Mouse (Mus musculus): Measurements from ENCODE around the gene Ccdc150. TPM values are rescaled to one million over a fixed set of nuclear protein-coding genes. Genes with fewer than 3 reads are reported as not detected.

Gene Ccdc150
- polyA plus RNA-seq, 1 experiment from 2014 or later = 0.10 TPM

- no peak overlapping the region for H3K4me3 ChIP-seq (ENCODE audit: low read depth, low read length)
- no peaks in the 10 kb centered on the region for H3K27me3 ChIP-seq (replicated peaks; ENCODE audit: control insufficient read depth, insufficient read depth, low read length)
- no peaks in the 10 kb centered on the region for H3K4me1 ChIP-seq (ENCODE audit: control insufficient read depth, insufficient read depth, low read length)
- H3K27ac ChIP-seq (ENCODE audit: low read depth, low read length) = no peak overlapping the region
- H3K9ac ChIP-seq (ENCODE audit: low read length) = no peak overlapping the region
- H3K36me3 ChIP-seq (ENCODE audit: control insufficient read depth, insufficient read depth, low read length) = no peaks in the 10 kb centered on the region
- H3K9me3 ChIP-seq (replicated peaks; ENCODE audit: control insufficient read depth, low read length) = no peaks in the 10 kb centered on the region
- no peak overlapping the region for H3K4me2 ChIP-seq (ENCODE audit: low read length)
- WGBS = 60% methylated on average over 4 of the region's 4 CpGs
- DNase-seq (ENCODE audit: low spot score) (peak; percentile 30), ATAC-seq (no peak)
Measured at GRCm38 (mm10) chr1:54332988-54333387, 82.5 kb downstream of the Ccdc150 start.

DNA sequence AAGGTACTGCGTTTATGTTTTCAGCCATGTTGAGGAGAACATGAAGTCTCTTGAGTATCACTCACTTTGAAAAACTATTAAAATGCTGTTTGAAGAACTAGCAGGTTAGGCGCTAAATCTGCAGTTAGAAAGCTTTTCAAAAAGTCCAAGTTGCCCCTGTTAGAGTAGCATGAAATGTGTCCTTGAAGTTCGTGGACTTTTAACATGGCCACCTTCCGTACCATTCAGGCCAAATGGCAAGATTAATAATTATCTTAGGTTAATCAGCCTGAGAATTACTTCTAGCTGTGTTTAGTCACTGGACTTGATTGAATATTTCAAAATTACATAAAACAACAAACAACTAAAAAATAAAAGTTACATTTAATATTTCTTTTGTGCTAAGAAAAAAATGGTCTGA, 104.3 kb downstream of the Ccdc150 start:
- Histone ChIP-seq H3K9me3 (replicated peaks; ENCODE audit: control insufficient read depth, low read length) (no peaks in the 10 kb centered on the region), H3K27me3 (replicated peaks; ENCODE audit: control insufficient read depth, insufficient read depth, low read length) (no peaks in the 10 kb centered on the region), H3K9ac (ENCODE audit: low read length) (no peak overlapping the region), H3K27ac (ENCODE audit: low read depth, low read length) (no peak overlapping the region), H3K4me1 (ENCODE audit: control insufficient read depth, insufficient read depth, low read length) (no peaks in the 10 kb centered on the region), H3K4me3 (ENCODE audit: low read depth, low read length) (no peak overlapping the region), H3K36me3 (ENCODE audit: control insufficient read depth, insufficient read depth, low read length) (no peaks in the 10 kb centered on the region), H3K4me2 (ENCODE audit: low read length) (no peak overlapping the region)
- WGBS = 89% methylated on average over 4 of the region's 4 CpGs
- ATAC-seq = no peak
- no peak for DNase-seq (ENCODE audit: low spot score)

DNA sequence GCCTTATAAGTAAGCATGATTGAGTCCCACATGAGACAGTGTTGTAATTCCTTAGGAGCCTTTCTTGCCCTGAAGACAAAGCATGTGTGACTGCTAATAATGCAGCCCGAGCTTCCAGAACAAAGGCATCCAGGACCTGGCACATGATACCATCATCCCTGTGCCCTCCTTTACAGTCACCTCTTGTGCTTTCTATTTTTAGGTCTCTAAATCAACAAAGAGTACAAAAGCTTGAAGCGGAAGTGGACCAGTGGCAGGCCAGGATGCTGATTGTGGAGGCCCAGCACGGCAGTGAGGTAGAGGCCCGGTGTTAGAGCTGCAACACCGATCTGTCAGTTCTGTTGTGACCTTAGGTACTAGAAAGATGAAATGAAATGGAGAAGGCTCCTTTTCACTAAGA, 105.0 kb downstream of the Ccdc150 start:
- Histone ChIP-seq H3K27ac (ENCODE audit: low read depth, low read length) (no peak overlapping the region), H3K4me1 (ENCODE audit: control insufficient read depth, insufficient read depth, low read length) (no peaks in the 10 kb centered on the region), H3K36me3 (ENCODE audit: control insufficient read depth, insufficient read depth, low read length) (no peaks in the 10 kb centered on the region), H3K9ac (ENCODE audit: low read length) (no peak overlapping the region), H3K4me2 (ENCODE audit: low read length) (no peak overlapping the region), H3K27me3 (replicated peaks; ENCODE audit: control insufficient read depth, insufficient read depth, low read length) (no peaks in the 10 kb centered on the region), H3K9me3 (replicated peaks; ENCODE audit: control insufficient read depth, low read length) (no peaks in the 10 kb centered on the region), H3K4me3 (ENCODE audit: low read depth, low read length) (no peak overlapping the region)
- ATAC-seq = no peak
- 83% methylated on average over 5 of the region's 5 CpGs for WGBS
- no peak for DNase-seq (ENCODE audit: low spot score)

DNA sequence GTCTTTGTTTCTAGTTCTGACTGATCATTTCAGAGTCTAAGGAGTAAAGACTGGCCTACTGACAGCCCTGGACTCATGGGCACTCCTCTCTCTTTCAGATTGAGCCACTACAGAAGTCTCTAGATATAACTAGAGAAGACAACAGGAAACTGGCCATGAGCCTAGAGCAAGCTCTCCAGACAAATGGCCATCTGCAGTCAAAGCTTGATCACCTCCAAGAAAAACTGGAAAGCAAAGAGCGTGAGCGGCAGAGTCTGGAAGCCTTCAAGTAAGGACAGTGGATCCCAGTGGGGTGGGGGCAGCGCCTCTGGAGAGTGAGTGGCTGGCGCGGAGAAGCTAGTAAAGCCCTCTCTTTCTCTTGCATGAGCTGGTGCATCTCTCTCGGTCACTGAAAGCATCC, 106.1 kb downstream of the Ccdc150 start:
- H3K27me3 ChIP-seq (replicated peaks; ENCODE audit: control insufficient read depth, insufficient read depth, low read length) = no peaks in the 10 kb centered on the region
- WGBS = 87% methylated on average over 6 of the region's 6 CpGs
- H3K4me2 ChIP-seq (ENCODE audit: low read length) = no peak overlapping the region
- H3K27ac ChIP-seq (ENCODE audit: low read depth, low read length) = no peak overlapping the region
- no peaks in the 10 kb centered on the region for H3K4me1 ChIP-seq (ENCODE audit: control insufficient read depth, insufficient read depth, low read length)
- no peak for DNase-seq (ENCODE audit: low spot score)
- H3K4me3 ChIP-seq (ENCODE audit: low read depth, low read length) = no peak overlapping the region
- H3K36me3 ChIP-seq (ENCODE audit: control insufficient read depth, insufficient read depth, low read length) = no peaks in the 10 kb centered on the region
- no peak overlapping the region for H3K9ac ChIP-seq (ENCODE audit: low read length)
- H3K9me3 ChIP-seq (replicated peaks; ENCODE audit: control insufficient read depth, low read length) = no peaks in the 10 kb centered on the region
- no peak for ATAC-seq

- Histone ChIP-seq H3K27ac (ENCODE audit: low read depth, low read length) (no peak overlapping the region), H3K4me1 (ENCODE audit: control insufficient read depth, insufficient read depth, low read length) (no peaks in the 10 kb centered on the region), H3K4me3 (ENCODE audit: low read depth, low read length) (no peak overlapping the region), H3K4me2 (ENCODE audit: low read length) (no peak overlapping the region), H3K9ac (ENCODE audit: low read length) (no peak overlapping the region), H3K9me3 (replicated peaks; ENCODE audit: control insufficient read depth, low read length) (no peaks in the 10 kb centered on the region), H3K36me3 (ENCODE audit: control insufficient read depth, insufficient read depth, low read length) (no peaks in the 10 kb centered on the region), H3K27me3 (replicated peaks; ENCODE audit: control insufficient read depth, insufficient read depth, low read length) (no peaks in the 10 kb centered on the region)
- DNase-seq (ENCODE audit: low spot score) (no peak), ATAC-seq (no peak)
Measured at GRCm38 (mm10) chr1:54377506-54378051, 127.1 kb downstream of the Ccdc150 start.

- Histone ChIP-seq H3K4me2 (ENCODE audit: low read length) (no peak overlapping the region), H3K27me3 (replicated peaks; ENCODE audit: control insufficient read depth, insufficient read depth, low read length) (no peaks in the 10 kb centered on the region), H3K4me3 (ENCODE audit: low read depth, low read length) (no peak overlapping the region), H3K9ac (ENCODE audit: low read length) (no peak overlapping the region), H3K36me3 (ENCODE audit: control insufficient read depth, insufficient read depth, low read length) (no peaks in the 10 kb centered on the region), H3K4me1 (ENCODE audit: control insufficient read depth, insufficient read depth, low read length) (no peaks in the 10 kb centered on the region), H3K27ac (ENCODE audit: low read depth, low read length) (no peak overlapping the region), H3K9me3 (replicated peaks; ENCODE audit: control insufficient read depth, low read length) (no peaks in the 10 kb centered on the region)
- WGBS = 86% methylated on average over 9 of the region's 9 CpGs
- ATAC-seq (peak; percentile 73; the same call in 1 of the 2 replicates), DNase-seq (ENCODE audit: low spot score) (peak; percentile 73)
Measured at GRCm38 (mm10) chr1:54380978-54381914, 130.8 kb downstream of the Ccdc150 start.

DNA sequence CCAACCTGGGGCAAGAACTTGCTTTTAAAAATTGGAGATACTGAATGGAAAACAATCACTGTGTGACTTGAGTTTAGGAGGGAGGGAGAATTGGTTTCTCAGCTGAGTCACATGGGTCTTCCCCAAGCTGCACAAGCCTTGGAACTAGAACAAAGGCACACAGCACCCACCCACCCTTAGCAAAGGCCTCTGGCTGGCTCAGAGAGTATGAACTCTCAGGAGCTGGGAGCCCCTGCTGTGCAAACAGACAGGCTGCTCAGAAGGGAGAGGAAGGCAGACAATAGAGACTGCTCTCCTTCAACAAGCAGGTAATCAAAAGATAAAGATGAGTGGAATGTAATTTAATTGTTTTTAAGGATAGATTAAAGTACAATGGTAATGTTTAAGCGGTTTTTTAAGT, 133.7 kb downstream of the Ccdc150 start:
- Histone ChIP-seq H3K36me3 (ENCODE audit: control insufficient read depth, insufficient read depth, low read length) (no peaks in the 10 kb centered on the region), H3K9me3 (replicated peaks; ENCODE audit: control insufficient read depth, low read length) (no peaks in the 10 kb centered on the region), H3K27me3 (replicated peaks; ENCODE audit: control insufficient read depth, insufficient read depth, low read length) (no peaks in the 10 kb centered on the region), H3K4me1 (ENCODE audit: control insufficient read depth, insufficient read depth, low read length) (no peaks in the 10 kb centered on the region), H3K9ac (ENCODE audit: low read length) (no peak overlapping the region), H3K4me2 (ENCODE audit: low read length) (no peak overlapping the region), H3K27ac (ENCODE audit: low read depth, low read length) (no peak overlapping the region), H3K4me3 (ENCODE audit: low read depth, low read length) (no peak overlapping the region)
- WGBS = 21% methylated on average over 1 of the region's 1 CpGs
- DNase-seq (ENCODE audit: low spot score) (no peak), ATAC-seq (no peak)

DNA sequence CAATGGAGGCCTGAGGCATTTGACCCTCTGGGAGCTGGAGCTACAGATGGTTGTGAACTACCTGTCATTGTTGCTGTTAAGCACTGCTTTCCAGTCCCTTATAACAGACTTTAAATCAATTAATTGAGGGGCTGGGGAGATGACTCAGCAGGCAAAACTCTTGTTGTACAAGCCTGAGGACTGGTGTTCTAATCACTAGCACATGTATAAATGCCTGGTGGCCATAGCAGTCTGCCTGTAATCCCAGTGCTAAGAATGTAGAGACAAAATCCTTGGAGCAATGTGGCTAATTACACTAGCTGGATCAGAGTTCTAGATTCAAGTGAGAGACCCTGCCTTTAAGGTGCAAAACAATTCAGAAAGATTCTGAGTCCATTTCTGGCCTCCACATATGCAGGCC, 152.3 kb downstream of the Ccdc150 start:
- Histone ChIP-seq H3K36me3 (ENCODE audit: control insufficient read depth, insufficient read depth, low read length) (peaks cover 53% of the 10 kb centered on the region), H3K4me2 (ENCODE audit: low read length) (no peak overlapping the region), H3K4me3 (ENCODE audit: low read depth, low read length) (no peak overlapping the region)

More for the DNA sequence above, 152.3 kb downstream of the Ccdc150 start:
- H3K4me1 ChIP-seq (ENCODE audit: control insufficient read depth, insufficient read depth, low read length) = no peaks in the 10 kb centered on the region
- no peaks in the 10 kb centered on the region for H3K9me3 ChIP-seq (replicated peaks; ENCODE audit: control insufficient read depth, low read length)
- no peaks in the 10 kb centered on the region for H3K27me3 ChIP-seq (replicated peaks; ENCODE audit: control insufficient read depth, insufficient read depth, low read length)
- no peak for ATAC-seq
- no peak for DNase-seq (ENCODE audit: low spot score)
- H3K27ac ChIP-seq (ENCODE audit: low read depth, low read length) = no peak overlapping the region
- H3K9ac ChIP-seq (ENCODE audit: low read length) = no peak overlapping the region

Data from forebrain, embryonic 14.5 days (tissue).